Mouse (Mus musculus) midbrain, postnatal 0 days (tissue): ENCODE data around the gene Bgn. TPM values are rescaled to one million over a fixed set of nuclear protein-coding genes. Genes with fewer than 3 reads are reported as not detected.

Source experiments
- ATAC-seq: fragments of 200-750 bp; cut with Nextera tagmentation; 2 replicates; pipeline ENCODE4 v1.8.0; 2017; ENCODE audit warnings: moderate number of reproducible peaks, mild to moderate bottlenecking, moderate TSS enrichment, moderate library complexity; ENCODE audit not compliant: low FRiP score
- DNase-seq: peaks from one replicate; pipeline ENCODE4 v3.0.0-alpha.2; 2015; ENCODE audit warnings: low spot score
- H3K27ac ChIP-seq: fragments of 300-500 bp; sonication (generic); 2 replicates; pipeline ENCODE4 v1.5.1; 2014; ENCODE audit warnings: low read depth, mild to moderate bottlenecking, low read length, mixed read lengths
- H3K27me3 ChIP-seq: fragments of 300-500 bp; sonication (generic); 2 replicates; pipeline ENCODE4 v1.6.1; 2014; ENCODE audit warnings: low read length, control low read depth, mixed read lengths; ENCODE audit not compliant: insufficient read depth
- H3K36me3 ChIP-seq: fragments of 300-500 bp; sonication (generic); 2 replicates; pipeline ENCODE4 v1.6.1; 2014; ENCODE audit warnings: low read length, control low read depth, mixed read lengths; ENCODE audit not compliant: insufficient read depth
- H3K4me1 ChIP-seq: fragments of 300-500 bp; sonication (generic); 2 replicates; pipeline ENCODE4 v1.6.1; 2014; ENCODE audit warnings: mild to moderate bottlenecking, control low read depth, antibody characterized with exemption, low read length, mixed read lengths; ENCODE audit not compliant: insufficient read depth
- H3K4me2 ChIP-seq: fragments of 300-500 bp; sonication (generic); 2 replicates; pipeline ENCODE4 v1.6.1; 2014; ENCODE audit warnings: low read depth, mild to moderate bottlenecking, low read length, mixed read lengths; ENCODE audit not compliant: poor library complexity, severe bottlenecking
- H3K4me3 ChIP-seq: fragments of 300-500 bp; sonication (generic); 2 replicates; pipeline ENCODE4 v1.5.1; 2014; ENCODE audit warnings: low read depth, mild to moderate bottlenecking, low read length, moderate library complexity
- H3K9ac ChIP-seq: fragments of 300-500 bp; sonication (generic); replicated peaks from 2 replicates; pipeline ENCODE4 v1.6.1; 2014; ENCODE audit warnings: mild to moderate bottlenecking, low read length, moderate library complexity, mixed read lengths; ENCODE audit not compliant: poor library complexity, severe bottlenecking
- H3K9me3 ChIP-seq: fragments of 300-500 bp; sonication (generic); 2 replicates; pipeline ENCODE4 v1.6.1; 2016; ENCODE audit warnings: low read length, control low read depth
- CTCF ChIP-seq: IDR thresholded peaks from 2 replicates; pipeline ENCODE4 v1.5.1; 2016; ENCODE audit warnings: antibody characterized with exemption, mild to moderate bottlenecking
- whole genome bisulfite sequencing: fragments of 180-500 bp; shearing (Covaris S2); extraction: QIAGEN DNeasy Blood & Tissue Kit; methylation state at CpG from one replicate; pipeline ENCODE4 v1.1.7; 2014; 5-methylcytosine and 5-hydroxymethylcytosine counted together
- polyA plus RNA-seq: library from polyadenylated mRNA; unstranded; fragments of >200 nt; fragmentation: Nextera tagmentation; extraction: Ambion mirVana; gene quantifications from 2 replicates; pipeline ENCODE4 v1.2.1, GENCODE M21; 2015
- total RNA-seq: library from RNA; depleted of rRNA; stranded (reverse); fragments of >200 nt; gene quantifications from 2 replicates; pipeline ENCODE4 v1.2.3, GENCODE M21; 2014; rRNA removed

Gene Bgn
- total RNA-seq, result 43.9 and 44.6 TPM in 2 replicates
- polyA plus RNA-seq, result 17.1 and 19.8 TPM in 2 replicates

DNA sequence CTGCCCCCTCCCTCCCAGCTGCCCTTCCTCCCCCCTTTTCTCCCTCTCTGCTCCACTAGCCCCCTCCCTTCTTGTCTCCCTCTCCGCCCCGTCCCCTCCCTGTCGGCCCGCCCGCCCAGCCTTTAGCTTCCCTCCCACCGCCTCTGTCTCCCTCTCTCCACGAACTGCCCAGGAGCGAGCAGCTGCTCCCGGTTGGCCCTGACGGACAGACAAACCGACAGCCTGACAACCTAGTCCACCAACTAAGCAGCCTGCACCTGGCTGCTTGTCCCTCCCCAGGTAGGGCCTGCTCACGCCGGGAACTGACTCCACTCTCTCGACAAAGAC, at the start of gene Bgn:
Gene Bgn (plus strand): TSS at position 119 of the 327 bp plus-strand sequence.
- H3K27ac ChIP-seq, result no peak within 1 kb of the TSS
- no peaks in the 10 kb centered on the region for H3K9me3 ChIP-seq
- no peaks in the 10 kb centered on the region for H3K4me1 ChIP-seq
- no peaks in the 10 kb centered on the region for H3K36me3 ChIP-seq
- H3K9ac ChIP-seq, result no peak within 1 kb of the TSS
- no peak within 1 kb of the TSS; the same call in 1 of the 2 replicates for H3K4me3 ChIP-seq
- no peak for TF ChIP-seq CTCF
- no peaks in the 10 kb centered on the region for H3K27me3 ChIP-seq
- ATAC-seq (no peak), DNase-seq (no peak)
- no peak within 1 kb of the TSS for H3K4me2 ChIP-seq
- WGBS, result 17% methylated on average over 7 of the region's 14 CpGs

DNA sequence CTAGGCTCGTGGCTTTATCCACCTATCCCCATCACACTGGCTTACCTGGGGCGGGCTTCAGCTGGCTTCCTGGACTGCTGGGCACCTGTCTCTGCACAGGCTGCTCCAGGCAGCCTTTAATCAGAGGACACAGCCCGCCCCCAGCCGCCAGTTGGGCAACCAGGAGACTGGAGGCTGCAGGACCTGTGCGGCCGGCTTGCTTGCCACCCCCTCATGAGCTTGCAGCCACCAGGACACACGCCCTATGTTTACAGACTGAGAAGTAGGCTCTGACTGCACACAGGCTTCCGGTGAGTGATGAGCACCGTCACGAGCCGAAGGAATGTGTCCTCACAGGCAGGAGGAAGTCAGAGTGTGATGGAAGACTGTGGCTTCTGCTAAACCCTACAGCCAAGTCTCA, 48.1 kb upstream of the Bgn start, which contains the start of gene Trex2:
Gene Trex2 (minus strand): TSS at position 93 of the 400 bp plus-strand sequence.
- Histone ChIP-seq H3K27ac (no peak within 1 kb of the TSS), H3K4me2 (no peak within 1 kb of the TSS), H3K36me3 (no peaks in the 10 kb centered on the region), H3K27me3 (no peaks in the 10 kb centered on the region), H3K4me3 (no peak within 1 kb of the TSS), H3K9ac (no peak within 1 kb of the TSS), H3K9me3 (no peaks in the 10 kb centered on the region), H3K4me1 (no peaks in the 10 kb centered on the region)
- no peak for TF ChIP-seq CTCF
- DNase-seq, result no peak
- 89% methylated on average over 11 of the region's 11 CpGs for WGBS
- ATAC-seq, result no peak

- Histone ChIP-seq H3K9me3 (no peaks in the 10 kb centered on the region), H3K4me3 (no peak overlapping the region), H3K9ac (no peak overlapping the region), H3K27me3 (no peaks in the 10 kb centered on the region), H3K27ac (no peak overlapping the region), H3K4me2 (no peak overlapping the region), H3K4me1 (no peaks in the 10 kb centered on the region), H3K36me3 (no peaks in the 10 kb centered on the region)
- ATAC-seq, result no peak
- DNase-seq, result no peak
- TF ChIP-seq CTCF, result no peak
- WGBS, result 74% methylated on average over 2 of the region's 2 CpGs
Observed at GRCm38 (mm10) chrX:73441428-73441827, 42.0 kb upstream of the Bgn start.

DNA sequence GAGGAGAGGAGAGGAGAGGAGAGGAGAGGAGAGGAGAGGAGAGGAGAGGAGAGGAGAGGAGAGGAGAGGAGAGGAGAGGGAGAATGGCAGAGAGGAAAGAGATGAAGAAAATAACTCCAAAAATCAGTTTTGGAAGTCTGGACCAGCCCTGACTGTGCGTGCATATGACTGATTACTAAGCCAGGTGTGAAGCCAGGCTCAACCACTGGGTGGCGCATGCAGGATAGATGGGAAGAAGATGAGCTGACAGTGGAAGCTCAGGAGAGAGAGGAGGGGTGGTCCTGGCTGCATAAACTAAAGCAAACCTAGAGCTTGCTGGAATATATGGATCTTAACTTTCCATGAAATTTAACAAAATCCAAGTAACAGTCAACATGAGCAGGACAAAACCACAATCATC, 31.5 kb upstream of the Bgn start:
- no peak overlapping the region for H3K4me2 ChIP-seq
- H3K27me3 ChIP-seq, result no peaks in the 10 kb centered on the region
- peak; percentile 47 for DNase-seq
- no peak overlapping the region for H3K4me3 ChIP-seq
- no peak overlapping the region for H3K27ac ChIP-seq
- H3K4me1 ChIP-seq, result no peaks in the 10 kb centered on the region
- H3K9ac ChIP-seq, result no peak overlapping the region
- 17% methylated on average over 2 of the region's 2 CpGs for WGBS
- peak; percentile 79 for TF ChIP-seq CTCF
- no peaks in the 10 kb centered on the region for H3K9me3 ChIP-seq
- no peak for ATAC-seq
- no peaks in the 10 kb centered on the region for H3K36me3 ChIP-seq

DNA sequence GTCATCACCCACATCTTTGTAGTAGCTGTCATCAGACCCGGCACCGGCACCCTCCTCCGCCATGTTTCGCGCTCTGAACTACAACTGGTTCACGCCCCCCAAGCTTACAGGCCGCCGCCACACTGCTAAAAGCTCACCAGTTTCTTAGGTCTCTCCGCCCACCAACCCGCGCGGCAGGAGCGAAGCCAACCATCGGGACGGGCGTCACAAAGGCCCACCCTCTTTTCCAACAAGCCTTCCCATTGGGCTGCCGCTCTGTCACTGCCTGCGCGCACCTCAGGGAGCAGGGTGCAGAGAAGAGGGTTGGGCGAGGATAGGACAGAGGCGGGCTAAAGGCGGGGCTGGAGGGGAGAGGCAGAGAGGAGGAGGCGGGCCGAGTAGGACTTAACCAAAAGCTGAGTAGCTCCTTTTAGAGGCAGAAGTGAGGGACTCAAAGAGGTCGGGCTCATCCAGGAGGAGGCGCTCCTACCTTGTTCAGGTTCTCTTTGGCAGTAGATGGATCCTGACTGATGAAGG, 24.5 kb upstream of the Bgn start, which contains the start of gene Haus7:
Gene Haus7 (minus strand): TSS at position 168 of the 516 bp plus-strand sequence.
- no peak within 1 kb of the TSS for H3K27ac ChIP-seq
- 20% methylated on average over 25 of the region's 26 CpGs for WGBS

GRCm38 (mm10) chrX:73460792-73461191, 22.6 kb upstream of the Bgn start:
- no peaks in the 10 kb centered on the region for H3K9me3 ChIP-seq
- H3K27ac ChIP-seq, result no peak overlapping the region
- H3K36me3 ChIP-seq, result no peaks in the 10 kb centered on the region
- no peak for TF ChIP-seq CTCF
- DNase-seq (no peak), ATAC-seq (no peak)
- no peak overlapping the region for H3K9ac ChIP-seq
- H3K27me3 ChIP-seq, result no peaks in the 10 kb centered on the region
- H3K4me1 ChIP-seq, result no peaks in the 10 kb centered on the region
- H3K4me2 ChIP-seq, result no peak overlapping the region
- H3K4me3 ChIP-seq, result no peak overlapping the region
- WGBS, result 79% methylated on average over 4 of the region's 4 CpGs

More for the DNA sequence above, 24.5 kb upstream of the Bgn start, which contains the start of gene Haus7:
- peak within 1 kb of the TSS; percentile 52 for H3K4me3 ChIP-seq
- H3K9ac ChIP-seq, result peak within 1 kb of the TSS; percentile 46; the same call in 1 of the 2 replicates
- no peaks in the 10 kb centered on the region for H3K9me3 ChIP-seq
- H3K36me3 ChIP-seq, result no peaks in the 10 kb centered on the region
- H3K4me2 ChIP-seq, result peak within 1 kb of the TSS; percentile 56
- ATAC-seq (peak; percentile 100), DNase-seq (peak; percentile 96)
- H3K27me3 ChIP-seq, result no peaks in the 10 kb centered on the region
- TF ChIP-seq CTCF, result peak; percentile 70
- H3K4me1 ChIP-seq, result no peaks in the 10 kb centered on the region
